Mouse (Mus musculus) E14TG2a.4 (cell line): Measurements from ENCODE around the gene Cars2.

ENCODE experiments used
- CTCF ChIP-seq: conservative IDR thresholded peaks from 2 replicates; pipeline ENCODE4 v1.5.1; 2014; ENCODE audit warnings: low read length
- NANOG ChIP-seq: IDR thresholded peaks from 2 replicates; pipeline ENCODE4 v1.6.1; 2014; ENCODE audit warnings: borderline replicate concordance, low read length, mixed read lengths
- POU5F1 ChIP-seq: IDR thresholded peaks from 2 replicates; pipeline ENCODE4 v1.6.1; 2014; ENCODE audit warnings: low read length, borderline replicate concordance

GRCm38 (mm10) chr8:11498281-11498680 lies 52.3 kb downstream of the Cars2 start:
- TF ChIP-seq CTCF (no peak), POU5F1 (no peak), NANOG (no peak)
